Mouse (Mus musculus) stomach, postnatal 0 days (tissue): ENCODE data around the gene Foxo4. TPM values are rescaled to one million over a fixed set of nuclear protein-coding genes. Genes with fewer than 3 reads are reported as not detected.

ENCODE experiments used
- ATAC-seq: fragments of 200-750 bp; cut with Nextera tagmentation; 2 replicates; pipeline ENCODE4 v1.8.0; 2017; ENCODE audit not compliant: low FRiP score, low TSS enrichment
- DNase-seq: peaks from one replicate; pipeline ENCODE4 v3.0.0-alpha.2; 2016; ENCODE audit warnings: low spot score
- H3K27ac ChIP-seq: fragments of 300-500 bp; sonication (generic); replicated peaks from 2 replicates; pipeline ENCODE4 v1.5.1; 2014; ENCODE audit warnings: mild to moderate bottlenecking, control low read depth
- H3K27me3 ChIP-seq: fragments of 300-500 bp; sonication (generic); 2 replicates; pipeline ENCODE4 v1.6.1; 2014; ENCODE audit warnings: low read length; ENCODE audit not compliant: control insufficient read depth, insufficient read depth
- H3K36me3 ChIP-seq: fragments of 300-500 bp; sonication (generic); 2 replicates; pipeline ENCODE4 v1.6.1; 2014; ENCODE audit warnings: low read length, mixed read lengths; ENCODE audit not compliant: control insufficient read depth, insufficient read depth
- H3K4me1 ChIP-seq: fragments of 300-500 bp; sonication (generic); replicated peaks from 2 replicates; pipeline ENCODE4 v1.6.1; 2014; ENCODE audit warnings: antibody characterized with exemption; ENCODE audit not compliant: control insufficient read depth, insufficient read depth
- H3K4me2 ChIP-seq: fragments of 300-500 bp; sonication (generic); replicated peaks from 2 replicates; pipeline ENCODE4 v1.6.1; 2014; ENCODE audit warnings: low read depth, mild to moderate bottlenecking, control low read depth, moderate library complexity
- H3K4me3 ChIP-seq: fragments of 300-500 bp; sonication (generic); 2 replicates; pipeline ENCODE4 v1.5.1; 2014; ENCODE audit warnings: low read depth, low read length, control low read depth
- H3K9ac ChIP-seq: fragments of 300-500 bp; sonication (generic); 2 replicates; pipeline ENCODE4 v1.6.1; 2014; ENCODE audit warnings: mild to moderate bottlenecking, low read length, control low read depth, mixed read lengths
- H3K9me3 ChIP-seq: fragments of 300-500 bp; sonication (generic); 2 replicates; pipeline ENCODE4 v1.6.1; 2016; ENCODE audit warnings: low read length; ENCODE audit not compliant: control insufficient read depth
- CTCF ChIP-seq: IDR thresholded peaks from 2 replicates; pipeline ENCODE4 v1.5.1; 2016; ENCODE audit warnings: antibody characterized with exemption, low read depth, mild to moderate bottlenecking, moderate library complexity
- EP300 ChIP-seq: optimal IDR thresholded peaks from 2 replicates; pipeline ENCODE3; 2016; ENCODE audit warnings: antibody characterized with exemption
- WGBS: fragments of 180-500 bp; shearing (Covaris S2); extraction: QIAGEN DNeasy Blood & Tissue Kit; methylation state at CpG from one replicate; pipeline ENCODE4 v1.1.7; 2014; 5-methylcytosine and 5-hydroxymethylcytosine counted together
- polyA plus RNA-seq: library from polyadenylated mRNA; unstranded; fragments of >200 nt; fragmentation: Nextera tagmentation; extraction: Ambion mirVana; gene quantifications from 2 replicates; pipeline ENCODE4 v1.2.1, GENCODE M21; 2015

Foxo4 gene
- polyA plus RNA-seq, 1 experiment from 2014 or later, result 0.97 TPM

DNA sequence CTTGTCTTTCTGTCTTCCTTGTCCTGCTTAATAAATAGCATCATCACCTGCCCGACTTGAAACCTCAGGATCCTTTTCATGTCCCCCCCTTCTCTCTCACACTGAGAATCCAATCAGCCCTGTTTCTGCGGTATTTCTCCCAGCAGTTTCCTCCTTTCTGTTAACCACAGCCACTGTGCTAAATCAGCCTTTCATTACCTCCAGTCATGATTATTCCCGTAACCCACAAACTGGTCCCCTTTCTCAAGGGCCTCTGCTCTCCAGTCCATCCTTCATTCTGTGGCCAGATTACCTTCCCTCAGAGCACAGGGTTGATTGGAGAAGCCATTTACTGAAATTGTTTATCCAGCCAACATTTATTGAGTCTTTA lies 14.4 kb downstream of the Foxo4 start, which contains the start of gene Gm20489:
Gene Gm20489, minus strand, starts transcription at position 269 of the 370 bp plus-strand sequence.
- H3K27me3 ChIP-seq, result no peaks in the 10 kb centered on the region
- no peak within 1 kb of the TSS for H3K27ac ChIP-seq
- H3K9ac ChIP-seq, result no peak within 1 kb of the TSS
- ATAC-seq, result no peak
- no peak for TF ChIP-seq CTCF
- no peak for TF ChIP-seq EP300
- 41% methylated on average over 3 of the region's 3 CpGs for WGBS
- DNase-seq, result no peak
- no peaks in the 10 kb centered on the region for H3K4me1 ChIP-seq
- H3K9me3 ChIP-seq, result no peaks in the 10 kb centered on the region
- no peaks in the 10 kb centered on the region for H3K36me3 ChIP-seq
- no peak within 1 kb of the TSS for H3K4me2 ChIP-seq
- no peak within 1 kb of the TSS for H3K4me3 ChIP-seq

DNA sequence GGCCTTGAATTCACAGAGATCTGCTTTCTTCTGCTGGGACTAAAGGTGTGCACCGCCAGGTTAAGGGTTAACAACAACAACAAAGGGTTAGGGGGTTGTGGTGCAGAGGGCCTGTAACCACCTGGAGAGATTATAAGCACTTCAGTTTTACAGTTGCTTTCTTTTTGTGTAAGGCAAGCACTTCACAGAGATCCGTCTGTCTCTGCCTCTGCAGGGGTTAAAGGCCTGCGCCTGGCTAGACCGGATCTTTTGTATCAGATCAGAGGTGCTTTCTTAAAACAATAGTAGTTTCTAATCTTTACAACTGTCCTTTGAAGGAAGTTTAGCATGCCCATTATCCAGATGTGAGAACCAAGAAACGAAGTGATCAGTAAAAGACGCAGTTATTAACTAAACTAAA lies 19.1 kb downstream of the Foxo4 start:
- TF ChIP-seq EP300, result no peak
- TF ChIP-seq CTCF, result no peak
- WGBS, result 21% methylated on average over 6 of the region's 6 CpGs

GRCm38 (mm10) chrX:101273875-101274738 lies 19.8 kb downstream of the Foxo4 start, which contains the start of gene Med12:
Gene Med12 (plus strand): TSS chrX:101274030.
- H3K9ac ChIP-seq, result peak within 1 kb of the TSS; percentile 72
- TF ChIP-seq EP300 (no peak), CTCF (no peak)
- H3K4me2 ChIP-seq, result peak within 1 kb of the TSS; percentile 51
- peak within 1 kb of the TSS; percentile 53; the same call in 1 of the 2 replicates for H3K27ac ChIP-seq
- WGBS, result 14% methylated on average over 42 of the region's 54 CpGs
- DNase-seq, result peak; percentile 92
- H3K27me3 ChIP-seq, result no peaks in the 10 kb centered on the region
- peak within 1 kb of the TSS; percentile 58 for H3K4me3 ChIP-seq
- H3K9me3 ChIP-seq, result no peaks in the 10 kb centered on the region
- H3K4me1 ChIP-seq, result no peaks in the 10 kb centered on the region
- no peaks in the 10 kb centered on the region for H3K36me3 ChIP-seq
- peak; percentile 98 for ATAC-seq

More for the DNA sequence above, 19.1 kb downstream of the Foxo4 start:
- H3K9me3 ChIP-seq, result no peaks in the 10 kb centered on the region
- H3K4me3 ChIP-seq, result peak overlapping the region; percentile 58; the same call in 1 of the 2 replicates
- no peaks in the 10 kb centered on the region for H3K27me3 ChIP-seq
- DNase-seq (no peak), ATAC-seq (peak; percentile 2; the same call in 1 of the 2 replicates)
- H3K4me2 ChIP-seq, result peak overlapping the region; percentile 39
- H3K27ac ChIP-seq, result no peak overlapping the region
- no peaks in the 10 kb centered on the region for H3K36me3 ChIP-seq
- peak overlapping the region; percentile 72 for H3K9ac ChIP-seq
- H3K4me1 ChIP-seq, result no peaks in the 10 kb centered on the region

DNA sequence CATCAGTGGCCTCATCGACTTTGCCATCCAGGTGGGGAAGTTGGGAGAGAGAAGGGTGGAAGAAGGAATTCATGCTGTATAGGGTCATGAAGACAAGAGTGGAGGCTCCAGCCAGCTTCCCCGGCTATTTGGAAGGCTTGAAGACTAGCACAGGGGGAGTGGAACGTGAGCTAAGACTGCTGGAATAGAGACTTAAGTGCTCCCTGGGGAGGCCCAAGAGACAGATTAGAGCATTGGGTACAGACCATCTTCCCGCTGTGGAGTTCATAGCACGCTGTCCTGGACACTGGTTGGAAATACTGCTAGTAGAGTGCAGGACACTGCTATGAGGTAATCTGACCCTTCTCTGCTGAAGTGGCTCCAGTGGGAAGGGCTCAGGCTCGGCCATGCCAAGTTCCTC lies 28.5 kb downstream of the Foxo4 start:
- TF ChIP-seq EP300 (no peak), CTCF (no peak)
- no peaks in the 10 kb centered on the region for H3K27me3 ChIP-seq
- no peaks in the 10 kb centered on the region for H3K9me3 ChIP-seq
- H3K9ac ChIP-seq, result no peak overlapping the region
- no peak overlapping the region for H3K4me3 ChIP-seq
- no peak for DNase-seq
- H3K36me3 ChIP-seq, result no peaks in the 10 kb centered on the region
- no peak overlapping the region for H3K4me2 ChIP-seq
- H3K27ac ChIP-seq, result no peak overlapping the region
- WGBS, result 77% methylated on average over 6 of the region's 6 CpGs
- no peaks in the 10 kb centered on the region for H3K4me1 ChIP-seq
- no peak for ATAC-seq

- no peak overlapping the region for H3K4me3 ChIP-seq
- H3K9ac ChIP-seq, result no peak overlapping the region
- TF ChIP-seq EP300 (no peak), CTCF (peak; percentile 85)
- H3K27ac ChIP-seq, result no peak overlapping the region
- no peaks in the 10 kb centered on the region for H3K27me3 ChIP-seq
- 23% methylated on average over 6 of the region's 6 CpGs for WGBS
- no peak overlapping the region for H3K4me2 ChIP-seq
- ATAC-seq, result 0 out of 2 replicates have a peak, but pooled peaks have one; percentile 45
- no peaks in the 10 kb centered on the region for H3K36me3 ChIP-seq
- DNase-seq, result peak; percentile 77
- H3K9me3 ChIP-seq, result no peaks in the 10 kb centered on the region
- no peaks in the 10 kb centered on the region for H3K4me1 ChIP-seq
These were observed 31.2 kb downstream of the Foxo4 start for GRCm38 (mm10) chrX:101285534-101285933.
